Mouse (Mus musculus) cerebellum, adult 9-11 months (tissue): ENCODE results near the gene Sh3pxd2a.
"Not testable (repeated sequence)": the region's sequence is repeated elsewhere in the genome, so short reads cannot be mapped to it uniquely, and the experiment has no call there.

Source experiments
- DNase-seq: peaks from one replicate; pipeline ENCODE4 v3.0.0; 2022

Gene Sh3pxd2a

DNA sequence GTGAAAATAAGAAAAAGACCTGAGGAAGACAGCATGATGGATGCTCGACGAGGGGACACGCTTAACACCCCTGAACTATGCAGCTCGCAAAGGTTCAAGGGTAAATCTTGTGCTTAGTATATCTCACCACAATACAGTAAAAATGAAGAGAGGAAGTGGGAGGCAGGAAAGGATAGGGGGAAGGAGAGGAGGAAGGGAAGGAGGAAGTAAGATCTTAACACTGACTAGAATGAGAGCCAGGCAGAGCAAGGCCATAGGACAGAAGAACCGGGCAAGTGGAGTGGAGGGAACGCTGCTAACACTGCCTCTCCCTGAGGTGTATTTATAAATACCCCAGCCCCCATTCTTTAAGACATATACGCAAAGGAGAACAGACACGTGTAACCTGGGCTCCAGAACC is 58.7 kb downstream of the Sh3pxd2a start:
- DNase-seq = no peak

DNA sequence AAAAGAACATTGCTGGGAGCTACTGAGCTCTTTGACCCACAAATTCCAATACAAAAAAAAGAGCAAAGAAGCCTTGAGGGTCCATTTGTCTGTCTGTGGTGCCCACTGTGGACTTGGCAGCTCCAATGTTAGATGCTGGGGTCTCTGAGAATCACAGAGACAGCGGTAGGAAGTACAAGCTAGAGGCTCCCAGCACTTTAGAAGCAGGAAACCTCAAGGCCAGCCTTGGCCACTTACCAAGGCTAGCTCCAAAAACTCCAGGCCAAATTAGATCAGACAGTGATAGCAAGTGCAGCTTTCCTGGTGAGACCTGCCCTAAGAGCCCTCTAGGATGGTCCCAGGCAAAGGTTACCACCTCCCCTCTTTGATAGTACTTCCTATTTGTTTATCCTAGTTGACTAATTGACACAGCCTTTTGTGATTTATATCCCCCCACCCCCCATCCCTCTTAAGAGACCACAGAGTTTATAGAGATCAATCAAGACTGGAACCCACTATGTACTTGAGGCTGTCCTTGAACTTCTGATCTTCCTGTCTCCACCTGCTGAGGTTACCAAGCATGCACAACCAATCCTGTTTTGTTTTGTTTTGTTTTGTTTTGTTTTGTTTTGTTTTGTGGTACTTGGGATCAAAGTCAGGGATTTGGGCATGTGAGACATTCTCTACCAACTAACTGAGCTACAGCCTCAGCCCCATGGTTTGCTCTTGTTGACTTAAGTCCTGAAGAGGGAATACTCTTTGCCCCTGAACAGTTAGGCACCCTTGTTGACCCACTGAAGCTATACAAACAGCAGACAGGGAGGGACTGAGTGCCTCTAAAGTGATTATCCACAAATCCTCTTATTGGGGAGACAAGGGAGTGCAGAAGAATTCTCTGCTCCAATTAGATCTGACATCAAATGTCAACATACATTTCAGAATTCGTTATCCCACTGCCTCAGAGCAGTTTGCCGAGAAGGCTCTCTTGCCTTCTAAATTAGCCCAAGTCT is 60.5 kb downstream of the Sh3pxd2a start:
- no peak for DNase-seq

DNA sequence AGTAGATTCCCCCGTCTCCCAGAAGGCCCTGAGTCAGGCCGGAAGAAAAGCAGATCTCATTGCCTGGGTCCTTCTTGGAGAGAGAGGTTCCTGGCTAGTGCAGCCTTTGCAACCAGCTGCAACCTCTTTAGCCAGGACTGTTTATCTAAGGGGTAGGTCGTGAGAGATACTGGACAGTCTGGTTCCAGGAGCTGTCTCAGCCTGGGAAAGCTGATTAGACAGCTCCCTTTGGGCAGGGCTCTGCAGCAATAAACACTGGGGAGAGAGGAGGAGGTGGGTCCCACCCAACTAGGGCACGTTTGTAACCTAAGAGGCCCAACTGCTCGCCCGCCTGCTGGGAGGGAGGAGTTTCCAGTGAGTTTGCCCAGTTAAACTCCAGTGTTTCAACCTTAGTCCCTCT is 61.2 kb downstream of the Sh3pxd2a start:
- DNase-seq = no peak

- DNase-seq = no peak
These were observed 61.7 kb downstream of the Sh3pxd2a start for GRCm38 (mm10) chr19:47402544-47402943.

DNA sequence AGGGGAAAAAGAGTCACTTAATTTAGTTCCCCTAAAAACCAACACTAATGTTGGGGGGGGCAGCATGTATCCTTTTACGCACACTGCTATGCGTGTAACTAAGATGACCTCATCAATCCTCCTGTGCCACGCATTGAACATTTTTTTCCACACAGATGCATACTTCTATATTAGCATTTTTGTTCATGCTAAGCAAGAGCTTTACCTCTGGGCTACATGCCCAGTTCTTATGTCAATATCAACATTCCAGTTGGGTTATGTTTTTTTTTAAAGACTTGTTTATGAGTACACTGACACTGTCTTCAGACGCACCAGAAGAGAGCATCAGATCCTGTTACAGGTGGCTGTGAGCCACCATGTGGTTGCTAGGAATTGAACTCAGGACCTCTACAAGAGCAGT is 64.5 kb downstream of the Sh3pxd2a start:
- DNase-seq = no peak

- no peak for DNase-seq
These were observed 65.2 kb downstream of the Sh3pxd2a start for GRCm38 (mm10) chr19:47399029-47399428.

DNA sequence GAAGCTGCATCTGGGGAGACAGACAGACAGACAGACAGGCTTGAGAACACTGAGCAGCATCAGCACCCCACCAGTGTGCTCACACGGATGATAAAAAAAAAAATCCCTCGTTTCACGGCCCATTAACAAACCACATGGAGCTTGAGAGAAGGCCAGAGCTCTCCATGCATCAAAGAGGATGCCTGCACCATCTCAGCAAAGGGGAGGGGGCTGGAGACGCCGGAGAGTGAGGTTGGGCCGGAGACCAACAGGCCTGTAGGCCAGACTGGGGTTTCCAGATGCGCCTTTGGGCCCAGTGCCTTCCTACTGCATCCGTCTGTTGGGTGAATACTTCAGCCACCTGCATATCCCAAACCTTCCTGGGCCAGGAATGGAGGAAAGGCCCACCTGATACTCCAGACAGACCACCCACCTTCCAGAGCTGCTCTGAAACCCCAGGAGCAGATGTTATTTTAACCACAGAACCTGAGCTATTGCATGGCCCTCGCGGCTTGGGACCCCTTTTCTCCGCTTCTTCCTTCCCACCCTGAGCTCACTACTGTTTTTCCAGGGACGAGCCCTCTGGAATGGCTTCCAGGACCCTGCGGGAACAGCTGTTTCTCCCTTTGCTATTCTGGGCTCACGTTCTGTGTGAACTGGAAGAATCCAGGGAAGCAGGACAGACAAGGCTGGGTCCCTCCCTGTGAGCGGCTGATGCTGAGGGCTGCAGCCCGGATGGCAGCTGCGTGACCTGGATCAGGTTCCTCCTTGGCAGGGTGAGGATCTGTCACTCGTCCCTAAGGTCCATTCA is 66.1 kb downstream of the Sh3pxd2a start:
- DNase-seq = no peak

- no peak for DNase-seq
These were observed 68.9 kb downstream of the Sh3pxd2a start for GRCm38 (mm10) chr19:47395338-47395737.

GRCm38 (mm10) chr19:47394781-47395180 is 69.4 kb downstream of the Sh3pxd2a start:
- not testable (repeated sequence) for DNase-seq

- DNase-seq = no peak
These were observed 73.3 kb downstream of the Sh3pxd2a start for GRCm38 (mm10) chr19:47390878-47391277.

DNA sequence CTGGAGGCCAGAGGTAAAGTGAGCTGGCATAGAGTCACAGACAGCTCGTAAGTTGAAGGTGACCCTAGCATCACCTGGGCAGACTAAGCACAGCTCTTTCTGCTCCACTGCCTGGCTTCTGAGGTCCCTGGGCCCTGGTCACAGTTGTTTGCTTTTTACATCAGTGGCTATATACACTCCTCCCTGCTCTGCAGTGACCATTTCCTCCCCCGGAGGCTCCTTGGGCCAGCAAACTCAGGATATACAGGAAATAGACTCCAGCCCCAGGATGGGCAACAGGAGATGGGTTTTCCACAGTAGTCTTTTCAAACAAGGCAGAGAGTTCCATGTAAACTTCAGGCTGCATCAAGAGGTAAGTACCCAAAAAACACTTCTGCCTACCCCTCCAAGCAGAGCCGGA is 76.3 kb downstream of the Sh3pxd2a start:
- no peak for DNase-seq

GRCm38 (mm10) chr19:47387395-47387794 is 76.8 kb downstream of the Sh3pxd2a start:
- no peak for DNase-seq

DNA sequence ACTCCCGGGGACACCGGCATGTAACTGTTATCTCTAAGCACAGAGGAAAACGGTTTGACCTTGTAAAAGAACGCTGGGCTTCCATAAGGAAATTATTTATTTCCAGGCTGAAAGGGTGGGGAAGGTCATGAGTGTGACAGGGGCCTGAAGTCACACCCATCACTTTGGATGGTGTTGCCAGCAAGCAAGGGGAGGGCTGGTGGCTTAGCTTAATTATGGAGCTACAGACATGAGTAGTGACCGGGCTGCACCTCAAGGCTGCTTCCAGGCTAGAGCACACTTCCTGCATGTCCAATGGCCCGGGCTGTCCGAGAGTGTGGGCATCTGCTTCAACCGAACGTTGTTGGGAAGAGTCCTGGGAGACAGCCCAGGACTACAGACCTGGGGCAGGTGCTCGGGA is 78.2 kb downstream of the Sh3pxd2a start:
- DNase-seq = no peak

GRCm38 (mm10) chr19:47384639-47385038 is 79.6 kb downstream of the Sh3pxd2a start:
- DNase-seq = no peak

DNA sequence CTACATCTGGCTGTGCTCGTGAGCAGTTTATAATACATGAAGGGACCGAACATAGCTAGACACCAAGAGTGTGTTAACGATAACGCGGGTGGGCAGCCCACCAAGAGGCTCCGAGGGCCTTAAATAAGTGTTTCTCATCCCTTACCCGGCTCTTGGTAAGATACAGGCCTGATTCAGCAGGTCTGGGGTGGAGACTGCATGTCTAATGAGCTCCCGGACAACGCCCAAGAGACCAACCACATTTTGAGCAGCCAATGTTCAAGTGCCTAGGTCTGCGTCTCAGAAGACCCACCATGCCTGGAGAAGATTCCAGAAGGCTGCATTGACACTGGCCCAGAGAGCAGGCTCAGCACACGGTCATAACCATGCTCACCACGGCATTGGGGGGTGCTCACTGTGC is 80.2 kb downstream of the Sh3pxd2a start:
- DNase-seq = no peak

GRCm38 (mm10) chr19:47382268-47382667 is 81.9 kb downstream of the Sh3pxd2a start:
- no peak for DNase-seq

GRCm38 (mm10) chr19:47381011-47381410 is 83.2 kb downstream of the Sh3pxd2a start:
- DNase-seq = no peak

- no peak for DNase-seq
These were observed 85.1 kb downstream of the Sh3pxd2a start for GRCm38 (mm10) chr19:47379141-47379540.

DNA sequence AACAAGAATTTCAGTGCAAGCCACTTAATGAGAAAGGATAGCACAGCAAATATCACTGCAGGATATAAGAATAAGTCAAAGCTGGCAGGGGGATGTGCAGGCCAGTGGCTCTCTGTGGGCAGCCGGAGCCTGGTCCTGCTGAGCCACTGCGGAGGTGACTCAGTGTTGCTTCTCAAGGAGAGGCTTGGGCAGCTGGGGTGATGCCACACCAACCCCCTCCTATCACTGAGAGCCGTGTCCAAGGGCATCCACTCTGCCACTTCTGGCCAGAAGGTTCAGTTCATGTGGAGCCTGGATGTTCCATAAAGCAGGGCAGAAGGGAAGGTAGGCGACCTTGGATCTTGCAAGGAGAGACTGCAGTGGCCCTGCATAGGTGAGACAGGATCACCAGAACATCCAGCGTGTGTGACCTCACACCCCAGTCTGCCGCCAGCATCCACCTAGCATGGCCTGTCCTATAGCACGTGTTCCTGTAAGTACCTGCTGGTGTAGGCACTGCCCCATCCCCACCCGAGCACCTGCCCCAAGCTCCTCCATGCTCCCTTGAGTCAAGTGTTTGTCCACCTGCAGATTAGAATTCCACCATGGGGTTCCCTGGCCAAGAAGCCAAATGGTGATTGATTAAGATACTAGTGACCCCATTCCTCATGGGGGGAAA is 89.2 kb downstream of the Sh3pxd2a start:
- DNase-seq = no peak

DNA sequence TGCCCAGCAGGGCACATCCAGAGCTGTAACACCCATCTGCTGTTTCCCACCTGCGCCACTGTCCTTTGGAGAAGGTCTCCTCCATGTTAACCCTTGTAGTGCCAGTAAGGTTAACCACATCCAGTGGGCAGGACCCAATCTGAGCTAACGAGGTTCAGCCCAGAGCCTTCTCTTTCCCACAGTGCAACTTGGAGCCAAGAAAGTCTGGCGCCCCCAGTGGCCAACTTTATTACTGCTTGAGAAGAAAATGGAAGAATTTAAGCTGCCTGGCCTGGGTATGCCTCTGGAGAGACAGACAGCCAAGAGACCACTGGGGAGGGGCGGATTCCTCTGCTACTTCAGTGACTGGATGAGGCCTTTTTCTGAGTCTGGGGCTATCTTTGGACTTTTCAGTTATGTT is 89.8 kb downstream of the Sh3pxd2a start:
- no peak for DNase-seq

- no peak for DNase-seq
These were observed 92.2 kb downstream of the Sh3pxd2a start for GRCm38 (mm10) chr19:47372044-47372443.

- DNase-seq = no peak
These were observed 92.7 kb downstream of the Sh3pxd2a start for GRCm38 (mm10) chr19:47371521-47371920.

GRCm38 (mm10) chr19:47369008-47369407 is 95.2 kb downstream of the Sh3pxd2a start:
- DNase-seq = no peak
